Mouse (Mus musculus) erythroblast, embryonic 14.5 days (primary cell): ENCODE data around the gene Mif. TPM values are rescaled to one million over a fixed set of nuclear protein-coding genes. Genes with fewer than 3 reads are reported as not detected.
"Not testable (repeated sequence)": the region's sequence is repeated elsewhere in the genome, so short reads cannot be mapped to it uniquely, and the experiment has no call there.

Experiments
- H3K27me3 ChIP-seq: 2 replicates; pipeline ENCODE4 v1.6.1; 2012; ENCODE audit warnings: inconsistent platforms; ENCODE audit not compliant: control insufficient read depth
- H3K36me3 ChIP-seq: 2 replicates; pipeline ENCODE4 v1.6.1; 2012; ENCODE audit warnings: mild to moderate bottlenecking, inconsistent platforms; ENCODE audit not compliant: control insufficient read depth
- H3K4me1 ChIP-seq: 2 replicates; pipeline ENCODE4 v1.6.1; 2012; ENCODE audit warnings: inconsistent platforms; ENCODE audit not compliant: control insufficient read depth
- H3K4me3 ChIP-seq: replicated peaks from 2 replicates; pipeline ENCODE3; 2012; ENCODE audit warnings: moderate library complexity, mild to moderate bottlenecking, inconsistent platforms
- H3K9me3 ChIP-seq: 2 replicates; pipeline ENCODE4 v1.6.1; 2012; ENCODE audit warnings: low read length, inconsistent platforms, mixed read lengths; ENCODE audit not compliant: control insufficient read depth
- GATA1 ChIP-seq: IDR thresholded peaks from 2 replicates; pipeline ENCODE4 v1.6.1; 2012; ENCODE audit warnings: low read length, inconsistent platforms, mixed read lengths
- TAL1 ChIP-seq: IDR thresholded peaks from 3 replicates; pipeline ENCODE4 v1.6.1; 2012; ENCODE audit warnings: low read length, inconsistent platforms, mixed read lengths
- polyA plus RNA-seq: library from polyadenylated mRNA; stranded (reverse); fragments of >175 nt; gene quantifications from 2 replicates; pipeline ENCODE4 v1.2.3, GENCODE M21; 2012

The Mif gene
- polyA plus RNA-seq, 1 experiment, result 44.8 TPM

GRCm38 (mm10) chr10:75851076-75851475 is 9.0 kb downstream of the Mif start:
- H3K4me3 ChIP-seq, result no peak overlapping the region
- peaks cover 22% of the 10 kb centered on the region for H3K4me1 ChIP-seq

GRCm38 (mm10) chr10:75848382-75848781 is 11.7 kb downstream of the Mif start:
- Histone ChIP-seq H3K36me3 (no peaks in the 10 kb centered on the region), H3K9me3 (no peaks in the 10 kb centered on the region), H3K27me3 (peaks cover 22% of the 10 kb centered on the region), H3K4me3 (no peak overlapping the region), H3K4me1 (peaks cover 43% of the 10 kb centered on the region)
- TF ChIP-seq TAL1, result no peak
- no peak for TF ChIP-seq GATA1

More at GRCm38 (mm10) chr10:75851076-75851475, 9.0 kb downstream of the Mif start:
- no peaks in the 10 kb centered on the region for H3K9me3 ChIP-seq
- no peak for TF ChIP-seq GATA1
- no peak for TF ChIP-seq TAL1
- peaks cover 21% of the 10 kb centered on the region for H3K27me3 ChIP-seq
- no peaks in the 10 kb centered on the region for H3K36me3 ChIP-seq

- Histone ChIP-seq H3K4me3 (peak overlapping the region; percentile 49), H3K9me3 (no peaks in the 10 kb centered on the region), H3K36me3 (no peaks in the 10 kb centered on the region), H3K4me1 (peaks cover 42% of the 10 kb centered on the region), H3K27me3 (peaks cover 16% of the 10 kb centered on the region)
- TF ChIP-seq GATA1 (peak; percentile 41; the same call in 1 of the 2 replicates), TAL1 (peak; percentile 65)
These were observed 14.6 kb downstream of the Mif start for GRCm38 (mm10) chr10:75845306-75845930.

- Histone ChIP-seq H3K27me3 (peaks cover 12% of the 10 kb centered on the region), H3K4me3 (no peak overlapping the region), H3K36me3 (no peaks in the 10 kb centered on the region), H3K9me3 (no peaks in the 10 kb centered on the region), H3K4me1 (peaks cover 42% of the 10 kb centered on the region)
- no peak for TF ChIP-seq GATA1
- no peak for TF ChIP-seq TAL1
These were observed 15.2 kb downstream of the Mif start for GRCm38 (mm10) chr10:75844800-75845199.

- Histone ChIP-seq H3K27me3 (peaks cover 12% of the 10 kb centered on the region), H3K4me1 (peaks cover 42% of the 10 kb centered on the region)
- not testable (repeated sequence) for H3K4me3 ChIP-seq, H3K9me3 ChIP-seq, H3K36me3 ChIP-seq
These were observed 16.1 kb downstream of the Mif start for GRCm38 (mm10) chr10:75843898-75844297.

- H3K4me3 ChIP-seq, result no peak overlapping the region
These were observed 20.9 kb downstream of the Mif start for GRCm38 (mm10) chr10:75839092-75839491.

GRCm38 (mm10) chr10:75837248-75837759 is 22.7 kb downstream of the Mif start, which contains the start of gene Gstt2:
Gstt2 (minus strand) TSS chr10:75837424.
- H3K36me3 ChIP-seq, result no peaks in the 10 kb centered on the region
- TF ChIP-seq GATA1, result no peak
- no peak for TF ChIP-seq TAL1
- H3K4me3 ChIP-seq, result peak within 1 kb of the TSS; percentile 84
- peaks cover 63% of the 10 kb centered on the region for H3K4me1 ChIP-seq
- peaks cover 25% of the 10 kb centered on the region for H3K27me3 ChIP-seq
- H3K9me3 ChIP-seq, result no peaks in the 10 kb centered on the region

More at GRCm38 (mm10) chr10:75839092-75839491, 20.9 kb downstream of the Mif start:
- Histone ChIP-seq H3K4me1 (peaks cover 57% of the 10 kb centered on the region), H3K27me3 (peaks cover 19% of the 10 kb centered on the region), H3K36me3 (no peaks in the 10 kb centered on the region), H3K9me3 (no peaks in the 10 kb centered on the region)
- no peak for TF ChIP-seq GATA1
- no peak for TF ChIP-seq TAL1

- TF ChIP-seq GATA1 (no peak), TAL1 (no peak)
- Histone ChIP-seq H3K4me3 (peak overlapping the region; percentile 84), H3K9me3 (no peaks in the 10 kb centered on the region), H3K36me3 (no peaks in the 10 kb centered on the region), H3K4me1 (peaks cover 65% of the 10 kb centered on the region), H3K27me3 (peaks cover 26% of the 10 kb centered on the region)
These were observed 24.1 kb downstream of the Mif start for GRCm38 (mm10) chr10:75835761-75836531.

- Histone ChIP-seq H3K36me3 (no peaks in the 10 kb centered on the region), H3K4me1 (peaks cover 65% of the 10 kb centered on the region), H3K27me3 (peaks cover 26% of the 10 kb centered on the region), H3K4me3 (peak overlapping the region; percentile 84), H3K9me3 (no peaks in the 10 kb centered on the region)
- TF ChIP-seq GATA1 (no peak), TAL1 (no peak)
These were observed 24.7 kb downstream of the Mif start for GRCm38 (mm10) chr10:75835307-75835706.
